Mouse (Mus musculus): ENCODE data around the gene Gucd1.

- TF ChIP-seq CTCF (IDR thresholded peaks at IDR 0.05; ENCODE audit: control insufficient read depth, insufficient read depth, low read length) (no peak), POLR2A (IDR thresholded peaks at IDR 0.05; ENCODE audit: borderline replicate concordance, control insufficient read depth, low read depth, low read length) (no peak)
Measured at GRCm38 (mm10) chr10:75481703-75482102, 36.1 kb downstream of the Gucd1 start.
